Mouse (Mus musculus) neural tube, embryonic 13.5 days (tissue): ENCODE measurements around the gene Mrc2. TPM values are rescaled to one million over a fixed set of nuclear protein-coding genes. Genes with fewer than 3 reads are reported as not detected.

ENCODE experiments used
- ATAC-seq: fragments of 200-750 bp; cut with Nextera tagmentation; 2 replicates; pipeline ENCODE4 v1.8.0; 2017; ENCODE audit warnings: low read depth, mild to moderate bottlenecking, moderate TSS enrichment, moderate library complexity
- H3K27ac ChIP-seq: fragments of 300-500 bp; sonication (generic); replicated peaks from 2 replicates; pipeline ENCODE4 v1.5.1; 2015; ENCODE audit warnings: moderate library complexity, mild to moderate bottlenecking, inconsistent platforms
- H3K27me3 ChIP-seq: fragments of 300-500 bp; sonication (generic); 2 replicates; pipeline ENCODE4 v1.6.1; 2015; ENCODE audit warnings: mild to moderate bottlenecking, inconsistent platforms
- H3K36me3 ChIP-seq: fragments of 300-500 bp; sonication (generic); 2 replicates; pipeline ENCODE4 v1.6.1; 2015; ENCODE audit warnings: mild to moderate bottlenecking, inconsistent platforms
- H3K4me1 ChIP-seq: fragments of 300-500 bp; sonication (generic); replicated peaks from 2 replicates; pipeline ENCODE4 v1.6.1; 2015; ENCODE audit warnings: inconsistent platforms
- H3K4me2 ChIP-seq: fragments of 300-500 bp; sonication (generic); 2 replicates; pipeline ENCODE4 v1.6.1; 2015; ENCODE audit warnings: inconsistent platforms, mild to moderate bottlenecking, moderate library complexity
- H3K4me3 ChIP-seq: fragments of 300-500 bp; sonication (generic); 2 replicates; pipeline ENCODE4 v1.5.1; 2015; ENCODE audit warnings: mild to moderate bottlenecking, inconsistent platforms
- H3K9ac ChIP-seq: fragments of 300-500 bp; sonication (generic); 2 replicates; pipeline ENCODE4 v1.6.1; 2015; ENCODE audit warnings: moderate library complexity, mild to moderate bottlenecking, inconsistent platforms
- H3K9me3 ChIP-seq: fragments of 300-500 bp; sonication (generic); 2 replicates; pipeline ENCODE4 v1.6.1; 2016; ENCODE audit warnings: inconsistent platforms
- WGBS: fragments of 180-500 bp; shearing (Covaris S2); methylation state at CpG from one replicate; pipeline ENCODE4 v1.1.7; 2015; 5-methylcytosine and 5-hydroxymethylcytosine counted together
- polyA plus RNA-seq: library from polyadenylated mRNA; unstranded; fragments of >200 nt; fragmentation: Nextera tagmentation; extraction: Ambion mirVana; gene quantifications from 2 replicates; pipeline ENCODE4 v1.2.1, GENCODE M21; 2015

Gene Mrc2
- polyA plus RNA-seq, 1 experiment from 2014 or later: 5.0 TPM

DNA sequence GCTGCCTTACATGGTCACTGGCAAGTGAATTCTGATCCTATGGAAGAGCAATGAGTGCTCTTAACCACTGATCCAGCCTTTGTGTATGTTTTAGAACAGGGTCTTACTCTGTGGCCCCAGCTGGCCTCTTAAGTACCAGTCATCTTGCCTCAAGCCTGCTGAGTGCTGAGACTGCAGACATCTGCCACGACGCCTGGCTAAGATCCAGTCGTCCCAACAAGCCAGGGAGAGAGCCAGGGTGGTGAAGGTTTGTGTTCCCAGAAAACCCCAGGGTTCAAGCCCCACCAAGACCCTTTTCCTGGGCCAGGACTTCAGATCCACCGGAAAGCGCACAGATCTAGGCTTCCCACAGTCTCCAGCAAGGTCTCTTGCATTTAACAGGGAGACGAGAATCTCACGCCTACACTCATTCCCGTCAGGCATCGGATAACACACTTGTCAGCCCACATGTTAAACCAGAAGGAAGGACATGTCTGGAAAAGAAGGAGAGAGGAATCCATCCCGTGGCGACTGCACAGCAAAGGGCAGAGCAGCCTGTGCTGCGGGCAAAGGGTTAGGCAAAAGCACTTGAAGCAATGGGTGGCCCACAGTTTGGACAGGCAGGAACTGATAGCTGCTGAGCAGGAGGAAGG is 20.0 kb downstream of the Mrc2 start:
- Histone ChIP-seq H3K4me1 (peaks cover 39% of the 10 kb centered on the region), H3K27me3 (no peaks in the 10 kb centered on the region), H3K9me3 (no peaks in the 10 kb centered on the region), H3K9ac (no peak overlapping the region), H3K4me3 (no peak overlapping the region), H3K27ac (peak overlapping the region; percentile 9; the same call in 1 of the 2 replicates), H3K4me2 (no peak overlapping the region), H3K36me3 (no peaks in the 10 kb centered on the region)
- ATAC-seq: no peak
- WGBS: 68% methylated on average over 12 of the region's 12 CpGs

DNA sequence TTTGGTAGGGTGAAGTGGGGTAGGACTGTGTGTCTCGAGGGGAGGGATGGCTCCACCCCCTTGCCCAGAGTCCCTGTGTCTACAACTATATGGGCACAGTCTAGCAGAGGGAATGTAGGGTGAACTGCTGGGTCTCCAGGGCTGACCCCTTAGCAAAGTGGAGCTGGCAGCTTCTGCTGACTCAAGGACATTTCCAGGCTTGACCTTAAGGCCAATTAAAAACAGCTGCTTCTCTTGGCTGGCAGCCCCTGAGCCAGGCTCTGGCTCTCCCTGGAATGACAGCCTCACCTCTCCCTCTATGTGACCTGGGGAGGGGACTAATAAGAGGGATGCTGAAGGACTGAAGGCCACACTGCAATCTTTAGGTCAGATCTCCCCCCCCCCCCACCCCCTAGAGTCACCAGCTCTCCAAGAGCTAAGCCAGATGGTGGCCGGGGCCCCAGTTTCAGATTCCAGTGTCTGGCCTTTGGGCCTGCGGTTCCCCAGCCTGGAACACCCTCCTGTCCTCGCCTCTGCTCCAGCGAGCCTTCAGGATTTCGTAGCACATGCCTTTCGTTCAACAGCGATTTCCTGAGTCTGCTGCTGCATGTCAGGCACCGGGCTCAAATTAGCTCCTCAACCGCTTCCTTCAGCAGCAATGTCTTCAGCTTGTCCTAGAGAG is 20.7 kb downstream of the Mrc2 start:
- Histone ChIP-seq H3K4me2 (no peak overlapping the region), H3K36me3 (no peaks in the 10 kb centered on the region), H3K4me3 (no peak overlapping the region), H3K27me3 (no peaks in the 10 kb centered on the region), H3K9ac (no peak overlapping the region), H3K9me3 (no peaks in the 10 kb centered on the region), H3K4me1 (peaks cover 39% of the 10 kb centered on the region), H3K27ac (peak overlapping the region; percentile 52)
- 0 out of 2 replicates have a peak, but pooled peaks have one; percentile 21 for ATAC-seq
- WGBS: 56% methylated on average over 10 of the region's 10 CpGs

DNA sequence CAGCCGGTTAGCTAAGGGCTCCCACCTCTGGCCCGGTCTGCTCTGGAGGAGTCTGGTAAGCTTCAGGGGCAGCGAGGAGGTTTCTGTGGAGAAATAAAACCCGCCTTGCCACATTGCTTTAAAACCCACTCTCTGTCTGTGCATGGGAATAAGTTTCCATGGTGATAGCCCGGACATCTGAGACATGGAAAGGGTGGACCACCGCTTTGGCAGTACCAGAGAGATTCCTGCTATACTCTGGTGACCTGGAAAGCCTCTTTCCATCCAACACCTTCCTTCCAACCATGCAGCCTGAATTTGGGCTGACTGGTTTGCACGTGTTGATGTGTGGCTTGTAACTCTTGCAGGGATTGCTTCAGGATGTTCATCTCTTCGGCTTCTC is 21.2 kb downstream of the Mrc2 start:
- H3K4me2 ChIP-seq: no peak overlapping the region

DNA sequence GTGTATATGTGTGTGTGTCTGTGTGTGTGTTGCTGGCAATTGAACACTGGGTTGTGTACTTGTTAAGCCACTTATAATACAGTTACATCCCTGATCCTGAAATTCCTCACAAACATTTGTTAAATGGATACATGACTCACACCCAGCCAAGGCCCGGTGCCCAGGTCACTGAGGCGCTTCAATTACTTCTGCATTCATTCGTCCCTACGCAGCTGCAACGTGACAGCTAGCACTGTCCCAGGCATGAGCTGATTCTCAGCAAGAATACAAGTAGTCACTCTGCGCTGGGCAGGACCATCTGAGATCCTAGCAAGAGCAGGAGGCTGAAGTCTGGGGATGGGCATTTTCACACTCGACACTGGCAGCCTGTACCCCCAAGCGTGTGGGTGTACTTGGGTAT is 22.9 kb downstream of the Mrc2 start:
- no peak overlapping the region for H3K9ac ChIP-seq
- peaks cover 39% of the 10 kb centered on the region for H3K4me1 ChIP-seq
- no peak overlapping the region for H3K27ac ChIP-seq
- no peak for ATAC-seq
- 72% methylated on average over 8 of the region's 8 CpGs for WGBS
- H3K36me3 ChIP-seq: no peaks in the 10 kb centered on the region
- no peak overlapping the region for H3K4me2 ChIP-seq
- H3K9me3 ChIP-seq: no peaks in the 10 kb centered on the region
- H3K4me3 ChIP-seq: no peak overlapping the region
- H3K27me3 ChIP-seq: no peaks in the 10 kb centered on the region

More for the DNA sequence above, 21.2 kb downstream of the Mrc2 start:
- H3K9me3 ChIP-seq: no peaks in the 10 kb centered on the region
- no peak for ATAC-seq
- H3K4me1 ChIP-seq: peaks cover 39% of the 10 kb centered on the region
- no peaks in the 10 kb centered on the region for H3K27me3 ChIP-seq
- H3K4me3 ChIP-seq: no peak overlapping the region
- peak overlapping the region; percentile 52 for H3K27ac ChIP-seq
- no peak overlapping the region for H3K9ac ChIP-seq
- 47% methylated on average over 8 of the region's 8 CpGs for WGBS
- no peaks in the 10 kb centered on the region for H3K36me3 ChIP-seq

DNA sequence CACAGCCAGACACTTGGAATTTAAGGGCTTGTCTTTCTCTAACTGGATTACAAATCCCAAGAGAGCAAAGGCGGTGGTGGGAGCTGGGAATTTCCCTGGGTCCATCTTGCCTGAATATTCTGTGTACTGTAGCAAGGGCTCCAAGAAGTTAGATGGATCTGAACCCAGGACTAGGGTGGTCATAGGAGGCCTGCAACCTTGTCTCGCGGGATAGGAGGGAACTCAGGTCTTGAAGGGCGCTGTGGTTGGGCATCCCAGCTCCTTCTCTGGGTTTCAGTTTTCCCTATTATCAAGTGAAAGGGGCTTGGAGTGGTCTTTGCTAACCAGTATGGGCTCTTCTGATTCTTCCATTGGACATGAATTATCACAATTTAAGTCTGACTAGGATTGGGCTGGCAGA is 23.7 kb downstream of the Mrc2 start:
- Histone ChIP-seq H3K9ac (no peak overlapping the region), H3K4me2 (no peak overlapping the region), H3K9me3 (no peaks in the 10 kb centered on the region), H3K27ac (no peak overlapping the region), H3K27me3 (no peaks in the 10 kb centered on the region), H3K4me1 (peaks cover 38% of the 10 kb centered on the region), H3K36me3 (no peaks in the 10 kb centered on the region), H3K4me3 (no peak overlapping the region)
- ATAC-seq: no peak
- WGBS: 96% methylated on average over 4 of the region's 4 CpGs

DNA sequence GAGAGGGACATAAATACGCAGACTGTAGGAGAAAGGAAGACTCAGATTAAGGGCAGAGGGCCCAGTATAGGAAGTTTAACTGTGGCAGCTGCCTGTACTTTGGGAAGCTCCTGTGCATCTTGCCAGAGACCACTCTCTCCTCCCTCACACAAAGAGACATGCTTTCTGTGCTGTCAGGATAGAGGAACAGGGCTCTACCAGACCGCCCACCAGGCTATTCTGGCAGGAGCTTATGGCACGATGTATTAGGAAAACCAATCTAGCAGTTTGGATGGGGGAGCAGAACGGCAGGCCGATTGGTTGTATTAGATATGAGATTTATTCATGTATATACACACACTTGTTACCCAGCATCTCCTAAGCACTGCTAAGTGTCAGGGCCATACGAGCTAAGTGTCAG is 25.3 kb downstream of the Mrc2 start:
- Histone ChIP-seq H3K4me3 (no peak overlapping the region), H3K36me3 (no peaks in the 10 kb centered on the region), H3K9ac (no peak overlapping the region), H3K4me2 (no peak overlapping the region), H3K4me1 (peaks cover 22% of the 10 kb centered on the region), H3K27me3 (no peaks in the 10 kb centered on the region), H3K27ac (no peak overlapping the region), H3K9me3 (no peaks in the 10 kb centered on the region)
- WGBS: 98% methylated on average over 6 of the region's 6 CpGs
- ATAC-seq: no peak

DNA sequence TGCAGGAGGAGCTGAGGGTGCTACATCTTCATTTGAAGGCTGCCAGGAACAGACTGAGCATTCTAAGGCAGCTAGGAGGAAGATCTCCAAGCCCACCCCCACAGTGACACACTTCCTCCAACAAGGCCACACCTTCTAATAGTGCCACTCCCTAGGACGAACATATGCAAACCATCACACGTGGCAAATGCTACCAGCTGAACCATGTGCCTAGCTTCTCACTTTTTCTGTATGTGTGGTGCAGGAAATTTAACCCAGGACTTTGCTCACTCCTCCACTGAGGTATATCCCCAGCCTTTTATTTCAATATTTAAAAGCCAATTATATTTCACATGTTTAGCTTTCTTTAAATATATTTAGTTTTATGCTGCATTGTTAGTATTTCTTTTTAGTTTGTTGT is 28.6 kb downstream of the Mrc2 start:
- 83% methylated on average over 2 of the region's 2 CpGs for WGBS
- Histone ChIP-seq H3K27me3 (no peaks in the 10 kb centered on the region), H3K27ac (no peak overlapping the region), H3K36me3 (no peaks in the 10 kb centered on the region), H3K4me1 (no peaks in the 10 kb centered on the region), H3K9ac (no peak overlapping the region), H3K9me3 (no peaks in the 10 kb centered on the region), H3K4me2 (no peak overlapping the region), H3K4me3 (no peak overlapping the region)
- no peak for ATAC-seq

DNA sequence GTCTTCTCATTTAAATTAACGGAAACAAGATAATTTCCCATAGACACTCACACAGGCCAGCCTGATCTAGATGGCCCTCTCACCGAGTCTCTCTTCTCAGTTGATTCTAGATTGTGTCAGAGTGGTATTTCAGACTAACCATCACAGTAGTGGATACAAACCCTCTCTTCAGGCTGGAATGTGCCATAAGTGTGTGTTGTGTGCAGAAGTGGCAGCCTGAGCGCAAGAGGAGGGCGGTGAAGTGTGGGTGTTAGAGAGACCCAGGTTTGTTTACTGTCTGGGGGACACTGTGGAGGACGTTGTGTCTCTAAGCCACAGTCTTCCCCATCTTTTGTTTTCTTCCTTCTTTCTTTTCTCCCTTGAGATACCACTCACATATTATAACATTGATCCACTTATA is 31.1 kb downstream of the Mrc2 start:
- ATAC-seq: no peak
- 90% methylated on average over 5 of the region's 5 CpGs for WGBS
- no peaks in the 10 kb centered on the region for H3K36me3 ChIP-seq

DNA sequence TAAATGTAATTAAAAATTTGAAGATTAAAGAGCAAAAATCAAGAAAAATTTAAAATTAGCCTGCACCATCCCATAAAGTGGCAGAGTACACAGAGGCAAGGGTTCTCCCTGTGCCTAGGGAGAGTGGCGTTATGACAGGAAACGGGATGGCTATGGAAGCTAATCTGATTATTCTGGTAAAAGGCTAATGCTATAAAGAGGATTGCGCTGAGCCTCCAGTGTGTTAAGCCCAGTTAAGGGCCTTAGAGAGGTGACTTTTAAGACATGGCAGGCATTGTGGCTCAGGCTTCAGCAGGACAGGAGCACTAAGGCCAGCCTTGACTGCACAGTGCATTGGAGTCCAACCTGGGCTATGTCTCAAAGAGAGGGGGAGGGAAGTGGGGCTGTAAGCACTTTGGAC is 34.7 kb downstream of the Mrc2 start:
- WGBS: 96% methylated on average over 3 of the region's 3 CpGs
- no peaks in the 10 kb centered on the region for H3K9me3 ChIP-seq
- H3K27me3 ChIP-seq: no peaks in the 10 kb centered on the region
- no peak overlapping the region for H3K27ac ChIP-seq
- no peak overlapping the region for H3K4me3 ChIP-seq
- H3K9ac ChIP-seq: no peak overlapping the region
- ATAC-seq: no peak
- H3K36me3 ChIP-seq: no peaks in the 10 kb centered on the region
- peaks cover 7% of the 10 kb centered on the region for H3K4me1 ChIP-seq
- H3K4me2 ChIP-seq: no peak overlapping the region

More for the DNA sequence above, 31.1 kb downstream of the Mrc2 start:
- Histone ChIP-seq H3K9ac (no peak overlapping the region), H3K4me1 (no peaks in the 10 kb centered on the region), H3K27me3 (no peaks in the 10 kb centered on the region), H3K4me3 (no peak overlapping the region), H3K27ac (no peak overlapping the region), H3K9me3 (no peaks in the 10 kb centered on the region), H3K4me2 (no peak overlapping the region)

DNA sequence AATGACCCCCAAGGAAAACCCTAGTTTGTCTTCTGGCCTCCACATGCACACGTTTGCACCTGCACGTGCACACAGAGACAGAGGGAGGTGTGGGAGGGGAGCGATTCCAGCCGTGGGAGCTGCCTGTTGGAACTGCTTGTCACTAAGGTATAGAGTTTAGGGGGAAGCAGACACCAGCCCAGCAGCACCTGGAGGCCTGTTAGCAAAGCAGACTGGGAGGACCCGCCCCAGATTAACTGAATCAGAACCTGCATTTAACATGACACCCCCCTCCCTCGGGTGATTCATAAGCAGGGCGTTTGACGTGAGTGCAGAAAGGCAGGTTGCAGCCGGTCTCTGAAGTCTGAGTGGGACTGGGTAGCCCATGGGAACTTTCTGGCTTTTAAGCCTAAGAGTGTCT is 37.5 kb downstream of the Mrc2 start:
- H3K27ac ChIP-seq: no peak overlapping the region
- ATAC-seq: no peak
- no peak overlapping the region for H3K9ac ChIP-seq
- 79% methylated on average over 9 of the region's 9 CpGs for WGBS
- H3K4me2 ChIP-seq: no peak overlapping the region
- H3K9me3 ChIP-seq: no peaks in the 10 kb centered on the region
- H3K4me3 ChIP-seq: no peak overlapping the region
- peaks cover 22% of the 10 kb centered on the region for H3K4me1 ChIP-seq
- no peaks in the 10 kb centered on the region for H3K27me3 ChIP-seq
- H3K36me3 ChIP-seq: no peaks in the 10 kb centered on the region

DNA sequence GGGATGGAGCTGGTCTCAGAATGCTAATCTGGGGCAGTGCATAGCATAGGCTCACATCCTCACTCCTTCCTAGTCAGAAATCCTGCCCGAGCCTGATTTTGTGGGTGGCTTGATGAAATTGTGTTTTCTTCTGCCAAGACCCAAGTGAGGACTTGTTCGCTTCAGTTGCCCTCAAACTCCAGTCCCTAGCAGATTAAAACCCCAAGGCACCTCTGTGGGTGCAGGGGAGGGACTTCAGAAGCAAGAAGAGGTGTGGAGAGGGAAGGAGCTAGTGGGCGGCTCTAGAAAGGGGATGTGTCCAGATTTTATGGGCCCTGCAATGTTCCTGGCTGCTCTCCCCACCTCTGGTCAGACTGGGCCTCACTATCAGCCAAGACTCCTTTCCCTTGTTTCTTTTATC is 38.7 kb downstream of the Mrc2 start:
- Histone ChIP-seq H3K36me3 (no peaks in the 10 kb centered on the region), H3K4me1 (peaks cover 22% of the 10 kb centered on the region), H3K9me3 (no peaks in the 10 kb centered on the region), H3K4me3 (no peak overlapping the region), H3K9ac (no peak overlapping the region), H3K27me3 (no peaks in the 10 kb centered on the region), H3K27ac (no peak overlapping the region), H3K4me2 (no peak overlapping the region)
- WGBS: 86% methylated on average over 3 of the region's 3 CpGs
- no peak for ATAC-seq

DNA sequence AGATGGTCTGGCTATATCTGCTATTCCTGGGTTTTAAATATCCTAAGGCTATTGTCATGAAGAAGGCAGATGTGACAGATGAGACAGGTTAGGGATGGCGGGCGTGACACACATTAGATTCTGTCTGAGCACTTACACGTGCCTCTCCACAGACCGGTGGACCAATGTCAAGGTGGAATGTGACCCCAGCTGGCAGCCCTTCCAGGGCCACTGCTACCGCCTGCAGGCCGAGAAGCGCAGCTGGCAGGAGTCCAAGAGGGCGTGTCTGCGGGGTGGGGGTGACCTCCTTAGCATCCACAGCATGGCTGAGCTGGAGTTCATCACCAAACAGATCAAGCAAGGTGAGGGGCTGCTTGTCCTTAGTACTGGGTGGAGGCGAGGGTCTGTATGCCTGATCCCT is 39.3 kb downstream of the Mrc2 start:
- ATAC-seq: no peak
- no peak overlapping the region for H3K4me2 ChIP-seq
- no peaks in the 10 kb centered on the region for H3K36me3 ChIP-seq
- H3K4me3 ChIP-seq: no peak overlapping the region
- WGBS: 34% methylated on average over 10 of the region's 10 CpGs
- no peak overlapping the region for H3K9ac ChIP-seq
- H3K27ac ChIP-seq: no peak overlapping the region
- H3K4me1 ChIP-seq: peaks cover 22% of the 10 kb centered on the region
- no peaks in the 10 kb centered on the region for H3K9me3 ChIP-seq
- H3K27me3 ChIP-seq: no peaks in the 10 kb centered on the region

DNA sequence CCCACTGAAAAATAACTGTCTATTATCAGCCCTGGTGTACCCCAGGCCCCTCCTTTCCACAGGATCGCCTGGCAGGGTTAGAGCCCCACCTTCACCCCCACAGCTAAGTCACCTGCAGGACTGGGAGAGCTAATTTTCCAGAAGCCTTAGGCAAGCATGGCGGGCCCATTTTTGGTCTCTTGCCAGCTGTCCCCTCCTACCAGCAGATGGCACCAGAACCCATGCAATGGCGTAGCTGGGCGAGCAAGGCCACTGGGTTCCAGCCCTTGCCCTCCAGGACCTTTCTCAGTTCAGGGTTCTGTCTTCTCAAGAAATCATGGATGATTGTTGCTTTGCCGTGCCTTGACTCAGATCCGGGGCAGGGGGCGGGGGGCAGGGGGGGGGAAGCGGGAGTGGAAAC is 40.0 kb downstream of the Mrc2 start:
- no peaks in the 10 kb centered on the region for H3K36me3 ChIP-seq
- no peak overlapping the region for H3K4me2 ChIP-seq
- peaks cover 22% of the 10 kb centered on the region for H3K4me1 ChIP-seq
- no peak overlapping the region; the same call in 1 of the 2 replicates for H3K27ac ChIP-seq
- ATAC-seq: peak; percentile 49; the same call in 1 of the 2 replicates
- 57% methylated on average over 8 of the region's 8 CpGs for WGBS
- H3K4me3 ChIP-seq: no peak overlapping the region
- no peaks in the 10 kb centered on the region for H3K27me3 ChIP-seq
- no peaks in the 10 kb centered on the region for H3K9me3 ChIP-seq
- no peak overlapping the region for H3K9ac ChIP-seq
